Mouse (Mus musculus) CH12.LX (cell line): ENCODE results near the gene Cwh43.

ENCODE experiments used
- CTCF ChIP-seq, 2 experiments: IDR thresholded peaks in 1 of 2; conservative IDR thresholded peaks in 1 of 2; 2 replicates each; pipeline ENCODE4 v1.5.1; 2011 to 2012; ENCODE audit warnings: low read depth in 2 of 2, low read length in 2 of 2, improper control_type of control experiment in 1 of 2, inconsistent platforms in 1 of 2, mild to moderate bottlenecking in 1 of 2, moderate library complexity in 1 of 2
- EP300 ChIP-seq: IDR thresholded peaks from 2 replicates; pipeline ENCODE4 v1.6.1; 2011; ENCODE audit warnings: low read length, improper control_type of control experiment
- GABPA ChIP-seq: IDR thresholded peaks from 2 replicates; pipeline ENCODE4 v1.6.1; 2012; ENCODE audit warnings: low read depth, low read length, improper control_type of control experiment, inconsistent platforms; ENCODE audit not compliant: insufficient replicate concordance
- JUND ChIP-seq: conservative IDR thresholded peaks from 2 replicates; pipeline ENCODE4 v1.6.1; 2011; ENCODE audit warnings: low read depth, low read length, improper control_type of control experiment
- MAX ChIP-seq: IDR thresholded peaks from 2 replicates; pipeline ENCODE4 v1.6.1; 2011; ENCODE audit warnings: low read length, improper control_type of control experiment
- POLR2A ChIP-seq: IDR thresholded peaks from 2 replicates; pipeline ENCODE4 v1.6.1; 2011; ENCODE audit warnings: low read depth, mild to moderate bottlenecking, improper control_type of control experiment, low read length
- POLR2AphosphoS2 ChIP-seq: IDR thresholded peaks from 2 replicates; pipeline ENCODE4 v1.6.1; 2011; ENCODE audit warnings: low read depth, low read length, improper control_type of control experiment
- RAD21 ChIP-seq: IDR thresholded peaks from 2 replicates; pipeline ENCODE4 v1.6.1; 2011; ENCODE audit warnings: low read depth, mild to moderate bottlenecking, low read length, improper control_type of control experiment, moderate library complexity
- SIN3A ChIP-seq: IDR thresholded peaks from 2 replicates; pipeline ENCODE4 v1.6.1; 2012; ENCODE audit warnings: low read length, improper control_type of control experiment, inconsistent platforms
- SMC3 ChIP-seq: IDR thresholded peaks from 2 replicates; pipeline ENCODE4 v1.6.1; 2011; ENCODE audit warnings: low read depth, low read length, improper control_type of control experiment
- ZNF384 ChIP-seq: IDR thresholded peaks from 2 replicates; pipeline ENCODE4 v1.6.1; 2012; ENCODE audit warnings: low read depth, low read length, improper control_type of control experiment, inconsistent platforms

GRCm38 (mm10) chr5:73382737-73383646 lies 22.9 kb upstream of the Cwh43 start:
- TF ChIP-seq POLR2A (no peak), POLR2AphosphoS2 (no peak), CTCF (conservative IDR thresholded peaks at IDR 0.05 in 1 of 2, IDR thresholded peaks at IDR 0.05 in 1 of 2; ENCODE audit: low read depth in 2 of 2, low read length in 2 of 2) (peak in 1 of 2 experiments; percentile 88; a peak in 2 of 4 replicates), SMC3 (peak; percentile 86), EP300 (no peak), ZNF384 (no peak), MAX (no peak), RAD21 (peak; percentile 96), JUND (no peak; the same call in 1 of the 2 replicates), GABPA (no peak), SIN3A (peak; percentile 51; the same call in 1 of the 2 replicates)
